Comparison of ENCODE assay signal across 9 mouse cellular contexts in genomic region chr2:27818656-27819055, GRCm38 (mm10).
DNase-seq lines count a peak whose midpoint lies in the region; ATAC-seq lines count a peak whose summit lies in the region.
"Had no signal": no experiment of that assay in that cellular context is flagged by ENCODE, and none has a peak within 500 bp of the region (broad histone marks: within the 10 kb centered on the region; RNA-seq: fewer than 3 reads in every experiment).

No protein-coding gene starts in this region.

- H3K36me3 ChIP-seq in heart, embryonic 10.5 days, result no peaks in the 10 kb centered on the region

- peak overlapping the region; percentile 57 for H3K27ac ChIP-seq in heart, embryonic 10.5 days

- DNase-seq in heart, embryonic 10.5 days (ENCODE audit: low spot score), result no peak
- no peak for DNase-seq in heart, adult 9 months (ENCODE audit: low spot score in 2 of 2)
- DNase-seq in adrenal gland, adult 2 months, result peak; percentile 63
- peak; percentile 63 for DNase-seq in fibroblast of lung, adult 2 months (ENCODE audit: low read depth)
- DNase-seq in kidney, postnatal 4 days, result peak; percentile 63 to 72
- no peak for DNase-seq in layer of hippocampus, adult 11-12 months (ENCODE audit: low spot score)
- DNase-seq in right cerebral cortex, postnatal 14 days, result no peak
- DNase-seq: right cerebral cortex, adult 18-20 months had no signal

- no peaks in the 10 kb centered on the region for H3K9me3 ChIP-seq in heart, embryonic 10.5 days

- H3K4me3 ChIP-seq in heart, embryonic 10.5 days, result no peak overlapping the region

- no peaks in the 10 kb centered on the region for H3K27me3 ChIP-seq in heart, embryonic 10.5 days (ENCODE audit: insufficient read depth, poor library complexity, severe bottlenecking)

- ATAC-seq in granulocyte monocyte progenitor cell, adult 5-6 weeks (replicated peaks; ENCODE audit: poor library complexity, severe bottlenecking), result no peak

- 52% methylated on average over 4 of the region's 4 CpGs for WGBS in heart, embryonic 10.5 days

- H3K4me1 ChIP-seq in heart, embryonic 10.5 days, result peaks cover 20% of the 10 kb centered on the region; the same call in 1 of the 2 replicates

Comparison
In these comparisons a context has a peak if more than half of its experiments do, and no peak if none do; other contexts are left out.
1. DNase-seq: peak in adrenal gland, adult 2 months (single experiment), fibroblast of lung, adult 2 months (single experiment) and kidney, postnatal 4 days (2 of 2); none in heart, embryonic 10.5 days (single experiment), heart, adult 9 months (0 of 2), layer of hippocampus, adult 11-12 months (single experiment) and right cerebral cortex, postnatal 14 days (single experiment).